Mouse (Mus musculus) kidney, postnatal 0 days (tissue): ENCODE measurements around the gene Slc26a6. TPM values are rescaled to one million over a fixed set of nuclear protein-coding genes. Genes with fewer than 3 reads are reported as not detected.

Experiments used
- ATAC-seq: fragments of 200-750 bp; cut with Nextera tagmentation; replicated peaks from 2 replicates; pipeline ENCODE4 v1.8.0; 2017; ENCODE audit warnings: low read depth, moderate number of reproducible peaks, moderate TSS enrichment, moderate library complexity; ENCODE audit not compliant: low FRiP score
- DNase-seq: peaks from one replicate; pipeline ENCODE4 v3.0.0-alpha.2; 2016; ENCODE audit warnings: low spot score
- H3K27ac ChIP-seq: fragments of 300-500 bp; sonication (generic); 2 replicates; pipeline ENCODE4 v1.5.1; 2014; ENCODE audit warnings: mild to moderate bottlenecking
- H3K27me3 ChIP-seq: fragments of 300-500 bp; sonication (generic); 2 replicates; pipeline ENCODE4 v1.6.1; 2014; ENCODE audit warnings: low read length, mixed read lengths; ENCODE audit not compliant: insufficient read depth
- H3K36me3 ChIP-seq: fragments of 300-500 bp; sonication (generic); 2 replicates; pipeline ENCODE4 v1.6.1; 2014; ENCODE audit warnings: low read length, mixed read lengths; ENCODE audit not compliant: insufficient read depth
- H3K4me1 ChIP-seq: fragments of 300-500 bp; sonication (generic); replicated peaks from 2 replicates; pipeline ENCODE4 v1.6.1; 2014; ENCODE audit warnings: antibody characterized with exemption, low read length, mixed read lengths; ENCODE audit not compliant: insufficient read depth
- H3K4me2 ChIP-seq: fragments of 300-500 bp; sonication (generic); 2 replicates; pipeline ENCODE4 v1.6.1; 2014; ENCODE audit warnings: mild to moderate bottlenecking, low read length, moderate library complexity, mixed read lengths
- H3K4me3 ChIP-seq: fragments of 300-500 bp; sonication (generic); replicated peaks from 2 replicates; pipeline ENCODE4 v1.5.1; 2014; ENCODE audit warnings: low read depth, low read length
- H3K9ac ChIP-seq: fragments of 300-500 bp; sonication (generic); 2 replicates; pipeline ENCODE4 v1.6.1; 2014; ENCODE audit warnings: low read depth, low read length
- H3K9me3 ChIP-seq: fragments of 300-500 bp; sonication (generic); replicated peaks from 2 replicates; pipeline ENCODE4 v1.6.1; 2016; ENCODE audit warnings: low read length, inconsistent platforms, mixed read lengths
- CTCF ChIP-seq: IDR thresholded peaks from 2 replicates; pipeline ENCODE4 v1.5.1; 2016; ENCODE audit warnings: antibody characterized with exemption, low read depth, mild to moderate bottlenecking, moderate library complexity
- WGBS: fragments of 180-500 bp; shearing (Covaris S2); extraction: QIAGEN DNeasy Blood & Tissue Kit; methylation state at CpG from one replicate; pipeline ENCODE4 v1.1.7; 2014; 5-methylcytosine and 5-hydroxymethylcytosine counted together
- polyA plus RNA-seq: library from polyadenylated mRNA; unstranded; fragments of >200 nt; fragmentation: Nextera tagmentation; extraction: Ambion mirVana; gene quantifications from 2 replicates; pipeline ENCODE4 v1.2.1, GENCODE M21; 2015

Slc26a6 gene
- polyA plus RNA-seq, 1 experiment from 2014 or later: 10.7 TPM

- H3K4me2 ChIP-seq: peak overlapping the region; percentile 6; the same call in 1 of the 2 replicates
- no peak overlapping the region for H3K9ac ChIP-seq
- ATAC-seq (no peak), DNase-seq (no peak)
- H3K27me3 ChIP-seq: no peaks in the 10 kb centered on the region
- no peak overlapping the region for H3K27ac ChIP-seq
- WGBS: 71% methylated on average over 6 of the region's 6 CpGs
- no peaks in the 10 kb centered on the region for H3K9me3 ChIP-seq
- H3K4me1 ChIP-seq: peaks cover 7% of the 10 kb centered on the region; the same call in 1 of the 2 replicates
- no peak for TF ChIP-seq CTCF
- no peak overlapping the region for H3K4me3 ChIP-seq
- H3K36me3 ChIP-seq: peaks cover 42% of the 10 kb centered on the region
Measured at GRCm38 (mm10) chr9:108809723-108810122, 43.4 kb upstream of the Slc26a6 start.

- Histone ChIP-seq H3K27me3 (no peaks in the 10 kb centered on the region), H3K27ac (no peak overlapping the region), H3K4me1 (peaks cover 7% of the 10 kb centered on the region; the same call in 1 of the 2 replicates), H3K4me2 (no peak overlapping the region), H3K9ac (no peak overlapping the region), H3K36me3 (peaks cover 42% of the 10 kb centered on the region), H3K4me3 (no peak overlapping the region), H3K9me3 (no peaks in the 10 kb centered on the region)
- TF ChIP-seq CTCF: no peak
- ATAC-seq: no peak
- WGBS: 85% methylated on average over 5 of the region's 5 CpGs
- no peak for DNase-seq
Measured at GRCm38 (mm10) chr9:108810516-108810915, 42.6 kb upstream of the Slc26a6 start.

GRCm38 (mm10) chr9:108815557-108815956 is 37.5 kb upstream of the Slc26a6 start:
- H3K36me3 ChIP-seq: peaks cover 43% of the 10 kb centered on the region; the same call in 1 of the 2 replicates
- no peak for ATAC-seq
- no peak overlapping the region for H3K9ac ChIP-seq
- H3K4me1 ChIP-seq: no peaks in the 10 kb centered on the region
- no peak for TF ChIP-seq CTCF
- no peak overlapping the region for H3K4me3 ChIP-seq
- no peaks in the 10 kb centered on the region for H3K9me3 ChIP-seq
- H3K27me3 ChIP-seq: no peaks in the 10 kb centered on the region
- no peak overlapping the region for H3K27ac ChIP-seq
- H3K4me2 ChIP-seq: no peak overlapping the region
- no peak for DNase-seq
- WGBS: 85% methylated on average over 7 of the region's 7 CpGs

GRCm38 (mm10) chr9:108819495-108819894 is 33.6 kb upstream of the Slc26a6 start:
- no peaks in the 10 kb centered on the region for H3K4me1 ChIP-seq
- DNase-seq (peak; percentile 64), ATAC-seq (no peak)
- H3K4me2 ChIP-seq: no peak overlapping the region
- no peak overlapping the region for H3K4me3 ChIP-seq
- WGBS: 67% methylated on average over 3 of the region's 3 CpGs
- peaks cover 7% of the 10 kb centered on the region for H3K27me3 ChIP-seq
- no peak overlapping the region for H3K27ac ChIP-seq
- H3K36me3 ChIP-seq: peaks cover 20% of the 10 kb centered on the region; the same call in 1 of the 2 replicates
- H3K9me3 ChIP-seq: no peaks in the 10 kb centered on the region
- TF ChIP-seq CTCF: peak; percentile 76
- H3K9ac ChIP-seq: no peak overlapping the region

GRCm38 (mm10) chr9:108820077-108820476 is 33.0 kb upstream of the Slc26a6 start:
- DNase-seq (no peak), ATAC-seq (no peak)
- H3K9me3 ChIP-seq: no peaks in the 10 kb centered on the region
- WGBS: 62% methylated on average over 5 of the region's 5 CpGs
- no peaks in the 10 kb centered on the region for H3K4me1 ChIP-seq
- H3K36me3 ChIP-seq: 0 out of 2 replicates have a peak, but pooled peaks cover 16% of the 10 kb centered on the region
- no peak overlapping the region for H3K4me2 ChIP-seq
- H3K27ac ChIP-seq: no peak overlapping the region
- peaks cover 13% of the 10 kb centered on the region for H3K27me3 ChIP-seq
- H3K9ac ChIP-seq: no peak overlapping the region
- H3K4me3 ChIP-seq: no peak overlapping the region
- no peak for TF ChIP-seq CTCF

GRCm38 (mm10) chr9:108824144-108824685 is 28.9 kb upstream of the Slc26a6 start:
- no peak overlapping the region for H3K4me3 ChIP-seq
- TF ChIP-seq CTCF: no peak
- WGBS: 4% methylated on average over 25 of the region's 25 CpGs
- H3K4me2 ChIP-seq: no peak overlapping the region
- 0 out of 2 replicates have a peak, but pooled peaks cover 6% of the 10 kb centered on the region for H3K4me1 ChIP-seq
- H3K36me3 ChIP-seq: no peaks in the 10 kb centered on the region
- DNase-seq: no peak
- H3K9me3 ChIP-seq: no peaks in the 10 kb centered on the region
- no peak overlapping the region for H3K9ac ChIP-seq
- no peak for ATAC-seq
- H3K27ac ChIP-seq: no peak overlapping the region
- peaks cover 51% of the 10 kb centered on the region for H3K27me3 ChIP-seq
